In genomic region chr17:28524009-28524695, GRCm38 (mm10) we compare ENCODE assay signal across 8 mouse cellular contexts. TPM values are rescaled to one million over a fixed set of nuclear protein-coding genes. Genes with fewer than 3 reads are reported as not detected.
DNase-seq lines count a peak whose midpoint lies in the region; ATAC-seq lines count a peak whose summit lies in the region.
"Had no signal": no experiment of that assay in that cellular context is flagged by ENCODE, and none has a peak within 500 bp of the region (broad histone marks: within the 10 kb centered on the region; RNA-seq: fewer than 3 reads in every experiment).

No protein-coding gene starts in this region.

- H3K27ac ChIP-seq in kidney, embryonic 15.5 days = no peak overlapping the region
- H3K27ac ChIP-seq in embryonic facial prominence, embryonic 12.5 days = no peak overlapping the region
- no peak overlapping the region for H3K27ac ChIP-seq in kidney, embryonic 16.5 days (ENCODE audit: low read length)

- peaks cover 12% of the 10 kb centered on the region; the same call in 1 of the 2 replicates for H3K27me3 ChIP-seq in kidney, embryonic 15.5 days
- peaks cover 7% of the 10 kb centered on the region; the same call in 1 of the 2 replicates for H3K27me3 ChIP-seq in embryonic facial prominence, embryonic 12.5 days
- H3K27me3 ChIP-seq in kidney, embryonic 16.5 days (ENCODE audit: insufficient read depth, low read length) = no peaks in the 10 kb centered on the region; the same call in 1 of the 2 replicates

- 84% methylated on average over 23 of the region's 23 CpGs for WGBS in kidney, embryonic 15.5 days
- WGBS in embryonic facial prominence, embryonic 12.5 days = 83% methylated on average over 23 of the region's 23 CpGs
- WGBS in kidney, embryonic 16.5 days = 83% methylated on average over 23 of the region's 23 CpGs

- no peak overlapping the region for H3K9ac ChIP-seq in kidney, embryonic 15.5 days
- no peak overlapping the region for H3K9ac ChIP-seq in embryonic facial prominence, embryonic 12.5 days
- no peak overlapping the region for H3K9ac ChIP-seq in kidney, embryonic 16.5 days (replicated peaks; ENCODE audit: low read length)

- H3K4me2 ChIP-seq in kidney, embryonic 15.5 days = peak overlapping the region; percentile 98
- H3K4me2 ChIP-seq in embryonic facial prominence, embryonic 12.5 days (replicated peaks) = 0 out of 2 replicates have a peak overlapping the region, but pooled peaks have one; percentile 92
- H3K4me2 ChIP-seq in kidney, embryonic 16.5 days (replicated peaks; ENCODE audit: low read depth, low read length) = peak overlapping the region; percentile 82; the same call in 1 of the 2 replicates

- no peak overlapping the region for H3K4me3 ChIP-seq in kidney, embryonic 15.5 days (replicated peaks)
- peak overlapping the region; percentile 71; the same call in 1 of the 2 replicates for H3K4me3 ChIP-seq in embryonic facial prominence, embryonic 12.5 days
- no peak overlapping the region for H3K4me3 ChIP-seq in kidney, embryonic 16.5 days (ENCODE audit: low read length)

- ATAC-seq in kidney, embryonic 15.5 days (replicated peaks; ENCODE audit: low FRiP score) = no peak
- ATAC-seq in embryonic facial prominence, embryonic 12.5 days (ENCODE audit: insufficient number of reproducible peaks, insufficient read depth, low FRiP score, low TSS enrichment) = no peak
- ATAC-seq in kidney, embryonic 16.5 days (ENCODE audit: low FRiP score, low TSS enrichment) = no peak
- peak; percentile 15; the same call in 1 of the 2 replicates for ATAC-seq in neutrophil, adult 5-6 weeks (ENCODE audit: extremely low read depth, insufficient number of reproducible peaks, low FRiP score, poor library complexity, severe bottlenecking)
- no peak for ATAC-seq in activated CD4-positive, CD25-positive, alpha-beta regulatory T cell, adult 4 months

- no peaks in the 10 kb centered on the region for H3K36me3 ChIP-seq in kidney, embryonic 15.5 days
- no peaks in the 10 kb centered on the region for H3K36me3 ChIP-seq in embryonic facial prominence, embryonic 12.5 days
- H3K36me3 ChIP-seq in kidney, embryonic 16.5 days (ENCODE audit: insufficient read depth, low read length) = no peaks in the 10 kb centered on the region

- H3K4me1 ChIP-seq in kidney, embryonic 15.5 days = peaks cover 38% of the 10 kb centered on the region
- peaks cover 15% of the 10 kb centered on the region for H3K4me1 ChIP-seq in embryonic facial prominence, embryonic 12.5 days
- H3K4me1 ChIP-seq in kidney, embryonic 16.5 days (ENCODE audit: insufficient read depth, low read length) = peaks cover 19% of the 10 kb centered on the region; the same call in 1 of the 2 replicates

- DNase-seq in kidney, adult 8-10 months = no peak
- DNase-seq in ovary, postnatal 14 days (ENCODE audit: low spot score) = no peak

- no peaks in the 10 kb centered on the region for H3K9me3 ChIP-seq in kidney, embryonic 15.5 days (replicated peaks)
- H3K9me3 ChIP-seq in embryonic facial prominence, embryonic 12.5 days = no peaks in the 10 kb centered on the region
- no peaks in the 10 kb centered on the region for H3K9me3 ChIP-seq in kidney, embryonic 16.5 days (ENCODE audit: low read length)

RNA-seq across cellular contexts. Expression of gene Armc12, which starts 6.5 kb away (rescaled TPM):
- polyA plus RNA-seq in kidney, embryonic 15.5 days (2015; fragmentation: Nextera tagmentation; extraction: Ambion mirVana) = not detected in 2 replicates
- not detected in 2 replicates for polyA plus RNA-seq in embryonic facial prominence, embryonic 12.5 days (2016; fragmentation: Nextera tagmentation; extraction: Ambion mirVana)
- not detected in 2 replicates for polyA plus RNA-seq in kidney, embryonic 16.5 days (2015; fragmentation: Nextera tagmentation; extraction: Ambion mirVana)
- 0.61 TPM in 1 of 2 replicates, not detected in the other for total RNA-seq in neutrophil, adult 5-6 weeks (2017)
- not detected for polyA plus RNA-seq in activated CD4-positive, CD25-positive, alpha-beta regulatory T cell, adult 4 months (2017; shearing (Covaris generic))
- total RNA-seq: left cerebral cortex, postnatal 36 days had no signal

RNA-seq across cellular contexts. Expression of gene Fkbp5, which starts 6.8 kb away (rescaled TPM):
- polyA plus RNA-seq in kidney, embryonic 15.5 days (2015; fragmentation: Nextera tagmentation; extraction: Ambion mirVana) = 31.1 and 35.0 TPM in 2 replicates
- 33.8 and 38.8 TPM in 2 replicates for polyA plus RNA-seq in embryonic facial prominence, embryonic 12.5 days (2016; fragmentation: Nextera tagmentation; extraction: Ambion mirVana)
- polyA plus RNA-seq in kidney, embryonic 16.5 days (2015; fragmentation: Nextera tagmentation; extraction: Ambion mirVana) = 35.5 and 36.0 TPM in 2 replicates
- 18.0 and 19.4 TPM in 2 replicates for total RNA-seq in neutrophil, adult 5-6 weeks (2017)
- 10 to 100 TPM; 17.9 to 24.0 TPM for polyA plus RNA-seq in activated CD4-positive, CD25-positive, alpha-beta regulatory T cell, adult 4 months (2017; shearing (Covaris generic))

RNA-seq across cellular contexts. Expression of gene Clpsl2, which starts 25.1 kb away (rescaled TPM):
- not detected in 2 replicates for polyA plus RNA-seq in kidney, embryonic 15.5 days (2015; fragmentation: Nextera tagmentation; extraction: Ambion mirVana)
- polyA plus RNA-seq in embryonic facial prominence, embryonic 12.5 days (2016; fragmentation: Nextera tagmentation; extraction: Ambion mirVana) = not detected in 2 replicates
- not detected in 2 replicates for polyA plus RNA-seq in kidney, embryonic 16.5 days (2015; fragmentation: Nextera tagmentation; extraction: Ambion mirVana)
- not detected in 2 replicates for total RNA-seq in neutrophil, adult 5-6 weeks (2017)
- polyA plus RNA-seq in activated CD4-positive, CD25-positive, alpha-beta regulatory T cell, adult 4 months (2017; shearing (Covaris generic)) = not detected
- total RNA-seq: left cerebral cortex, postnatal 36 days had no signal

RNA-seq across cellular contexts. Expression of gene Clps, which starts 36.4 kb away (rescaled TPM):
- 0.78 and 2.6 TPM in 2 replicates for polyA plus RNA-seq in kidney, embryonic 15.5 days (2015; fragmentation: Nextera tagmentation; extraction: Ambion mirVana)
- not detected in 2 replicates for polyA plus RNA-seq in embryonic facial prominence, embryonic 12.5 days (2016; fragmentation: Nextera tagmentation; extraction: Ambion mirVana)
- not detected in 2 replicates for polyA plus RNA-seq in kidney, embryonic 16.5 days (2015; fragmentation: Nextera tagmentation; extraction: Ambion mirVana)
- total RNA-seq in neutrophil, adult 5-6 weeks (2017) = not detected in 2 replicates
- polyA plus RNA-seq in activated CD4-positive, CD25-positive, alpha-beta regulatory T cell, adult 4 months (2017; shearing (Covaris generic)) = not detected
- total RNA-seq: left cerebral cortex, postnatal 36 days had no signal

RNA-seq across cellular contexts. Expression of gene Lhfpl5, which starts 51.3 kb away (rescaled TPM):
- polyA plus RNA-seq in kidney, embryonic 15.5 days (2015; fragmentation: Nextera tagmentation; extraction: Ambion mirVana) = 0.54 and 0.91 TPM in 2 replicates
- 0.60 and 0.84 TPM in 2 replicates for polyA plus RNA-seq in embryonic facial prominence, embryonic 12.5 days (2016; fragmentation: Nextera tagmentation; extraction: Ambion mirVana)
- polyA plus RNA-seq in kidney, embryonic 16.5 days (2015; fragmentation: Nextera tagmentation; extraction: Ambion mirVana) = 0.61 and 0.89 TPM in 2 replicates
- total RNA-seq in neutrophil, adult 5-6 weeks (2017) = not detected in 2 replicates
- 1 to 10 TPM in 1 of 2 experiments, under 1 TPM in 1; 0.64 to 1.7 TPM for polyA plus RNA-seq in activated CD4-positive, CD25-positive, alpha-beta regulatory T cell, adult 4 months (2017; shearing (Covaris generic))
